Mouse (Mus musculus) forebrain, embryonic 10.5 days (tissue): ENCODE data around the gene Unc80. TPM values are rescaled to one million over a fixed set of nuclear protein-coding genes. Genes with fewer than 3 reads are reported as not detected.

Source experiments
- DNase-seq: peaks from one replicate; pipeline ENCODE4 v3.0.0-alpha.2; 2017; ENCODE audit warnings: low spot score; ENCODE audit errors: extremely low spot score
- H3K27ac ChIP-seq: fragments of 300-500 bp; sonication (generic); 2 replicates; pipeline ENCODE4 v1.5.1; 2016; ENCODE audit warnings: mild to moderate bottlenecking
- H3K27me3 ChIP-seq: fragments of 300-500 bp; sonication (generic); 2 replicates; pipeline ENCODE4 v1.6.1; 2016; ENCODE audit warnings: mild to moderate bottlenecking; ENCODE audit not compliant: poor library complexity, severe bottlenecking
- H3K36me3 ChIP-seq: fragments of 300-500 bp; sonication (generic); replicated peaks from 2 replicates; pipeline ENCODE4 v1.6.1; 2016; ENCODE audit warnings: mild to moderate bottlenecking, moderate library complexity
- H3K4me1 ChIP-seq: fragments of 300-500 bp; sonication (generic); 2 replicates; pipeline ENCODE4 v1.6.1; 2016
- H3K4me3 ChIP-seq: fragments of 300-500 bp; sonication (generic); 2 replicates; pipeline ENCODE4 v1.5.1; 2016; ENCODE audit warnings: mild to moderate bottlenecking, moderate library complexity
- H3K9me3 ChIP-seq: fragments of 300-500 bp; sonication (generic); 2 replicates; pipeline ENCODE4 v1.6.1; 2016; ENCODE audit warnings: mild to moderate bottlenecking, moderate library complexity
- WGBS: fragments of 180-500 bp; shearing (Covaris S2); methylation state at CpG from one replicate; pipeline ENCODE4 v1.1.7; 2016; 5-methylcytosine and 5-hydroxymethylcytosine counted together
- polyA plus RNA-seq: library from polyadenylated mRNA; unstranded; fragments of >200 nt; fragmentation: Nextera tagmentation; extraction: Ambion mirVana; gene quantifications from 2 replicates; pipeline ENCODE4 v1.2.1, GENCODE M21; 2016

Gene Unc80
- polyA plus RNA-seq, 1 experiment from 2014 or later, result 0.42 TPM

DNA sequence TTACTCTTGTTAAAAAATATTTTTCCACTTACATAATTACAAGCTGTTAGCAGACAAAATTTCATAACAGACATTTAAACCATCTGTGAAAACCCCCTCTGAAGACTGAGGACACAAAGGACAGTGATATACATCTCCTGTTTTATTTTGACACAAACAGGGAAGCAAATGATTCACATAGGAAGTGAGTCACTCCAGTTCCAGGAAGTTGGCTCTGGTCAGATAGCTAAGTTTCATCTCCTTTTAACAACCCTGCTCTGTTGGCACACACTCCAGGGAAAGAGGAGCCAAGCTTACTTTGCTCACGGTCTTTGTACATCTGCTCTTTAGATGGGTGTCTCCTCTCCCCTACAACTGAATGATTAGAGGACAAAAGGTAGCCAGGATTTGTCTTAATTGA, 181.8 kb downstream of the Unc80 start:
- WGBS, result 62% methylated on average over 1 of the region's 1 CpGs

DNA sequence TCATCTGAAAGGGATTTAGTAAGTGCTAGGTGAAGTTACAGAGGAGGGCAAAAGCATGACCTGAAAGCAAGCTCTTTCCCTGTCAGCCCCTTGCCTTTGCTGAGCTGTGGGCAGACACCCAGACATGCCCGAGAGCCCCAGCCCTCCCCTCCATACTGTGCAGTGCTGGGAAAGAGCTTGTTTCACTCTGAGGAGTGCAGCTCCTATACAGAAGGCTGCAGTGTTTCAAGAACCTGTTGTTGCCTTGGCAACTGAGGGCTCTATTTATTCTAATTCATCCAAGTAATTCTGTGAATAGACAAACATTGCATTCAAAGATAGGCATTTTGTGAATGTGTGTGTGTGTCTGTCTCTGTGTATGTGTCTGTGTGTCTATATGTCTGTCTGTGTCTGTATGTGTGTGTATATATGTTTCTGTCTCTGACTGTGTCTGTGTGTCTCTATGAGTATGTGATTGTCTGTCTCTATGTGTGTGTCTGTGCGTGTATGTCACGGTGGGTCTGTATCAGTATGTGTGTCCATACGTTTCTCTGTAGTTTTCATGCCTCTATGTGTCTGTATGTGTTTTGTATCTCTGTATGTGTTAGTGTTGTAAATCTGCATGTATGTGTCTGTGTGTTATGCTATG, 187.1 kb downstream of the Unc80 start:
- no peaks in the 10 kb centered on the region for H3K27me3 ChIP-seq
- H3K27ac ChIP-seq, result peak overlapping the region; percentile 57
- 62% methylated on average over 4 of the region's 4 CpGs for WGBS
- H3K36me3 ChIP-seq, result no peaks in the 10 kb centered on the region
- H3K4me3 ChIP-seq, result no peak overlapping the region
- peak; percentile 24 for DNase-seq
- no peaks in the 10 kb centered on the region for H3K9me3 ChIP-seq
- peaks cover 16% of the 10 kb centered on the region for H3K4me1 ChIP-seq

More for the DNA sequence above, 181.8 kb downstream of the Unc80 start:
- Histone ChIP-seq H3K9me3 (no peaks in the 10 kb centered on the region), H3K4me3 (no peak overlapping the region), H3K27ac (no peak overlapping the region), H3K36me3 (no peaks in the 10 kb centered on the region), H3K4me1 (peaks cover 11% of the 10 kb centered on the region), H3K27me3 (no peaks in the 10 kb centered on the region)
- no peak for DNase-seq

DNA sequence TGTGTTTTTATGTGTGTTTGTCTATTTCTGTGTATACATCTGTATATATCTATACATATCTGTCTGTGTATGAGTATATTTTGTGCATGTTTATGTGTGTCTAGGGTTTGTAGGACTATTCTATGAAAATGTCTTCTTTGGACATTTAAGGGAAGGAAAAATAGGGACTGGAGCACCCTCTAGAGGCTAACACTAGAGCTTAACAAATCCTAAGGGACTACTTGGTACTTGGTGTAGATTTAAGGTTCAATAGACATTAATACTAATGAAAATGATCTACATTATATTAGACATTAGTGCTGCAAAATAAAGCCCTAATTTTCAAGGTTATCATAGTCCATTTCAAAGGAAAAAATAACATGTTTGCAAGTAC, 187.6 kb downstream of the Unc80 start:
- H3K4me1 ChIP-seq, result peaks cover 16% of the 10 kb centered on the region
- H3K36me3 ChIP-seq, result no peaks in the 10 kb centered on the region
- 0 out of 2 replicates have a peak overlapping the region, but pooled peaks have one; percentile 32 for H3K27ac ChIP-seq
- DNase-seq, result no peak
- H3K27me3 ChIP-seq, result no peaks in the 10 kb centered on the region
- H3K4me3 ChIP-seq, result no peak overlapping the region
- no peaks in the 10 kb centered on the region for H3K9me3 ChIP-seq

DNA sequence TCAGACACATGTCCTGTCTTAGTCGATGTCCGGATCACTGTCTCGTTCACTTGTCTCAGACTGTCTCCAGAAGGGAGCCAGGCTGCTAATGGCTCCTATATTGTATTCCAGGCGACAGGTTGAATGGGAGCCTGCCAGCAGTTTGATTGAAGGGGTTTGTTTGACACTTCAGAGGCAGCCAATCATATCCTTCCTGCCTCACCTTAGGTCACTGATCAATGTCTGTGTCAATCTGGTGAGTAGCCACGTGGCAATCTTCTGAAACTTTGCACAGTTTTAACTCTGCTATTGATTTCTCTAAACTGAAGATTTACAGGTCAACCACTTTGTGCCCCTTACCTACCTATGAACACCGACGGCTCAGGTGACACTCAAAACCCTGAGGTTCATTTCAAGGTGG, 203.3 kb downstream of the Unc80 start:
- Histone ChIP-seq H3K36me3 (no peaks in the 10 kb centered on the region), H3K4me1 (no peaks in the 10 kb centered on the region), H3K27ac (no peak overlapping the region), H3K4me3 (no peak overlapping the region), H3K9me3 (no peaks in the 10 kb centered on the region), H3K27me3 (no peaks in the 10 kb centered on the region)
- no peak for DNase-seq
- WGBS, result 73% methylated on average over 7 of the region's 7 CpGs

DNA sequence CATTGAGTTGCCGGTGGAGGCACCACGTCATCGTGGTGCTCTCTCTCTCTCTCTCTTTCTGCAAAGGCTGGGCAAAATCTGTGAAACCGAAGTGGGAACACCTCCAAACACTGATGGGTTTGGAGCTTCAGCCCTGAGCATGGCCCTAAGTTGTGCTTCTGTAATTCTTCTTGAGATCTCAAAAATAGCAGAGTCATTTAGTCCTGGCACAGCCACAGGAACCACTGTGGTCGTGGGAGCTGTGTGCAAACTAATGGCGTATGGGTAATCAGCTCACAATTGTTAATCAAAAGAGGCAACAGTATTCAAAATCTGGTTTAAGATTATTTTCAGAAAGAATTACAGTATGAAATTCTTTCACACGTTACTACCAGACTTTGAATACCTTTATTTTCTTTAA, 204.6 kb downstream of the Unc80 start:
- Histone ChIP-seq H3K4me1 (peaks cover 1% of the 10 kb centered on the region; the same call in 1 of the 2 replicates), H3K9me3 (no peaks in the 10 kb centered on the region)
- WGBS, result 86% methylated on average over 7 of the region's 7 CpGs

DNA sequence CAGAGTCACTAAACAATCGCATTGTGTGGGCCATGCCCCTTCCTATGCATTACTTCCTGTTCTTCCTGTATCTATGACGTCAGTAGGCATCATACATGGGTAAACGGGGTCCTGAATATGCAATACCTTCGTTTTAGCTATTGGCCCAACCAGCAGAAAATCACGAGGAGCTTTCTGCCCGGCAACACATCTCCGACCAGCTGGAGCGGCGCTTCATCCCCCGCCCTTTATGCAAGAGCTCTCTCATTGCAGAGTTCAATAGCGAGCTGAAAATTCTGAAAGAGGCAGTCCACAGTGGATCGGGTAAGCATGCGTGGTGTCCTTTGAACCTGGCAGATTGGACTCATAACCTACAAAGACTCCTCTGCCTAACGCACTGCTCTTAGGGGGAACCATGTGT, 209.8 kb downstream of the Unc80 start:
- H3K27ac ChIP-seq, result no peak overlapping the region
- peaks cover 5% of the 10 kb centered on the region; the same call in 1 of the 2 replicates for H3K4me1 ChIP-seq
- no peaks in the 10 kb centered on the region for H3K36me3 ChIP-seq
- DNase-seq, result no peak
- no peak overlapping the region for H3K4me3 ChIP-seq
- H3K27me3 ChIP-seq, result no peaks in the 10 kb centered on the region
- WGBS, result 78% methylated on average over 14 of the region's 14 CpGs
- no peaks in the 10 kb centered on the region for H3K9me3 ChIP-seq

More for the DNA sequence above, 204.6 kb downstream of the Unc80 start:
- no peak for DNase-seq
- Histone ChIP-seq H3K27ac (no peak overlapping the region), H3K4me3 (no peak overlapping the region), H3K36me3 (no peaks in the 10 kb centered on the region), H3K27me3 (no peaks in the 10 kb centered on the region)

DNA sequence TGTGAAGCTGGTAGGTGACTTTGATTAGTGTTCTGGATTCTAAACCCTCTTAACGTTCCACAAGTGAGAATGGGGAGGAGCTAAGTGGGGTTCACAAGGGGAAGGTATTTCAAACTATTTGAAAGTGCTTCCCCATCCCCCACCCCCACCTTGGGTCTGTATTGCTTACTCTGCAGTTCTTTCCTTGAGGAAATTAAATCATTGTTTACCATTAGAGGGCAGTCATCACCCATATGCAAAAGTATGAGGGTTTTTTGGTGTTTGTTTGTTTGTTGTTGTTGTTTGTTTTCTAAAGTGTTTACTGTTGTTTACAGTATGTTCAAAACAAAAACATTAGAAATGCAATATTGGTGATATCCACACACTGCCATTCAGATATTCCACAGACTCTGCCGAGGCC, 210.5 kb downstream of the Unc80 start:
- Histone ChIP-seq H3K27ac (no peak overlapping the region), H3K4me1 (peaks cover 5% of the 10 kb centered on the region; the same call in 1 of the 2 replicates), H3K36me3 (no peaks in the 10 kb centered on the region), H3K27me3 (no peaks in the 10 kb centered on the region), H3K4me3 (no peak overlapping the region), H3K9me3 (no peaks in the 10 kb centered on the region)
- WGBS, result 54% methylated on average over 2 of the region's 2 CpGs
- DNase-seq, result no peak

DNA sequence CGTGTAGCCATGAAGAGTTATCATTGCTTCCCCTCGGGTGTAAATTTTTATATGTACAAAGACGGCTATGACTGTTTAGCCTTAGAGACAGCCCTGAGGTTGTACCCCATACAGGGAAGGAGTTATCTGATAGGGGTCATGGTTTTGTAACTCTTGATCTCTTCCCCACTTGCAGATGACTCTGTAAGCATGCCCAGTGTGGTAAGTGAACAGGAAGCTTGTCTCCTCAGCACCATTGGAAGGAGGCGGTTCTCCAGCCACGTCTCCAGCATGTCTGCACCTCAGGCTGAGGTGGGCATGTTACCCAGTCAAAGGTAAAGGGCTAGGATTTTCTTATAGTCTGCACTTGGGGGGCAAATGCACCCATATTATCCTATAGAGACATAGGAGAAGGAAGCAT, 214.8 kb downstream of the Unc80 start:
- no peak for DNase-seq
- H3K27me3 ChIP-seq, result no peaks in the 10 kb centered on the region
- 89% methylated on average over 5 of the region's 5 CpGs for WGBS
- H3K27ac ChIP-seq, result no peak overlapping the region
- H3K9me3 ChIP-seq, result no peaks in the 10 kb centered on the region
- H3K36me3 ChIP-seq, result no peaks in the 10 kb centered on the region
- no peak overlapping the region for H3K4me3 ChIP-seq
- H3K4me1 ChIP-seq, result peaks cover 8% of the 10 kb centered on the region; the same call in 1 of the 2 replicates

DNA sequence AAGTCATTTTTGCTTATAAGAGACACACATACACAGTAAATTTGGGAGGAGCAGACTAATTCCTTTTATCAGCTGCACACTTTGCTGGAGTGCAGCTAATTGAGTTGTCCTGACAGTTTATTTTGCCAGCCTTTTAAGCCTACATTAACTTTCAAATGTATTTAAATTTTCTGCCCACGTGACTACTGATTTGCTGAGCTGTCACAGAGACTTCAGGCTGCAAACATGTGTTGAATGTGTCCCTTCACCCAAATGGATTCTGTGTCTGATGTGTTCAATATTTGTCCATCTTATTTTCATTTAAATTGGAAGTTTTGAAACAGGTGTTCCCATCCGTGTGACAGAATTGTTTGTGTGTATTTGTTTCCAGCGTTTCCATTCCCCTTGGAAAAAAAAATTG, 223.6 kb downstream of the Unc80 start:
- no peak for DNase-seq
- H3K9me3 ChIP-seq, result no peaks in the 10 kb centered on the region
- no peak overlapping the region for H3K4me3 ChIP-seq
- H3K36me3 ChIP-seq, result no peaks in the 10 kb centered on the region
- no peak overlapping the region for H3K27ac ChIP-seq
- 86% methylated on average over 3 of the region's 3 CpGs for WGBS
- H3K4me1 ChIP-seq, result peaks cover 10% of the 10 kb centered on the region
- no peaks in the 10 kb centered on the region for H3K27me3 ChIP-seq

DNA sequence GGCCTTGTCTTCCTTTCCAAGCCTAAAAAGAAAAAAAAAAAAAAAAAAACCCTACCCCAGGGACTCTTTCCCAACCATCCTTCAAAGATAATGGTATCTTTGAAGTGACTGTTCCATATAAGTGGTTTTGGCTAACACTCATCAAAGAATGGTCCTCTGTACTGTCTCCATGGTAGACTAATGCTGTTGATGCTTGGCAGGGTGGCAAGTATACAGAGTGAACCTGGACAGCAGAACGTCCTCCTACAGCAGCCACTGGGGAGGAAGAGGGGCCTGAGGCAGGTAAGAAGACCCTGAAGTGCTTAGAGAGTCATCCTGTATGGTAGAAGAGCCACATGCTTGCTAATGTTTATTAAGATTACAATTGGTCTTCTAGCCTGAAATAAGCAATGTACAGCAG, 224.1 kb downstream of the Unc80 start:
- Histone ChIP-seq H3K9me3 (no peaks in the 10 kb centered on the region), H3K27me3 (no peaks in the 10 kb centered on the region), H3K4me3 (no peak overlapping the region), H3K36me3 (no peaks in the 10 kb centered on the region), H3K4me1 (peaks cover 5% of the 10 kb centered on the region), H3K27ac (no peak overlapping the region)
- 54% methylated on average over 1 of the region's 1 CpGs for WGBS
- no peak for DNase-seq

DNA sequence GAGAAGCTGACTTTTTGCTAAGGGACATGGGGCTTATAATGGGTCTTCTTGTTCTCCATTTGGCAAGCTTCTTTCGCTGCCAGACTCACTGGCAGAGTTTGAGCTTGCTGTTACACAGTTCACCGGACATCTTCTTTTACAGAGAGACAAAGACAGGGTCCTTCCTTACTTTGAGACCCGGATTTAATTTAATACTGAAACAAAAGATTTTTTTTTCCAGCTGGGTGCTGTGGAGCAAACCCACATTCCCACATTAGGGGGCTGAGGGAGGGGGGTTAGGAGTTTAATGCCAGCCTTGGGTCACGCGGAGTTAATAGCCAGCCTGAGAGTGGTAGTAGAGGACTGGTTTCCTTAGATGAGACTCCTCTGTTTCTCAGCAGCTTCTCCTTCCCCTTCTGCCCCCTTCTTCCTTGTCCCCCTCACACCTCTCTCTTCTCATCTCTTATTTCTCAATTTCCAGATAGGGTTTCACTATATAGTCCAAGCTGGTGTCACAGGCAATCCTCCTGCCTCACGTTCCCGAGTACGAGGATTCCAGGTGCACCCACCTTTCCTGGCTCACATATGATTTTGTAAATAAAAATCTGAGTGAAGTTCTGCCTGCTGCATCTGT, 224.7 kb downstream of the Unc80 start:
- WGBS, result 67% methylated on average over 8 of the region's 8 CpGs
- H3K27ac ChIP-seq, result no peak overlapping the region
- H3K27me3 ChIP-seq, result no peaks in the 10 kb centered on the region
- H3K4me1 ChIP-seq, result peaks cover 5% of the 10 kb centered on the region
- no peaks in the 10 kb centered on the region for H3K9me3 ChIP-seq
- H3K36me3 ChIP-seq, result no peaks in the 10 kb centered on the region
- H3K4me3 ChIP-seq, result no peak overlapping the region
- no peak for DNase-seq

DNA sequence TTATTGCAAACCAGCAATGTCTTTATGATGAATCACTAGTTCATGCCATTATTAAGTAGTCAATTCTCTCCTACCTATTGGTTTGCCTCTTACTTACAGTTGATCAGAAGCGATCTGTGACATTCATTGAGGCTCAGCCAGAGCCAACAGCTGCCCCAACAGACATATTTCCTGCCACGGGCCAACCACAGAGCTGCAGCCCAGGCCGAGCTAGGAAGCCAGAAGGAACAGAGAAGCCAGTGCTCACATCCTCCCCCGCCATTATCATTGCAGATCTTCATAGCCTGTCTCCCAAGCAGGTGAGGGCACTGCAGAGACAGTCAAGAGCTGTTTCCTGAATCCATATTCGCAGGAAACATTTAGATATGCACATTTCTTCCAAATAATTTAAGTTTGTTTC, 226.1 kb downstream of the Unc80 start:
- no peak for DNase-seq
- H3K4me3 ChIP-seq, result no peak overlapping the region
- WGBS, result 89% methylated on average over 5 of the region's 5 CpGs
- H3K4me1 ChIP-seq, result peaks cover 5% of the 10 kb centered on the region
- no peak overlapping the region for H3K27ac ChIP-seq
- no peaks in the 10 kb centered on the region for H3K27me3 ChIP-seq
- H3K9me3 ChIP-seq, result no peaks in the 10 kb centered on the region
- H3K36me3 ChIP-seq, result no peaks in the 10 kb centered on the region

DNA sequence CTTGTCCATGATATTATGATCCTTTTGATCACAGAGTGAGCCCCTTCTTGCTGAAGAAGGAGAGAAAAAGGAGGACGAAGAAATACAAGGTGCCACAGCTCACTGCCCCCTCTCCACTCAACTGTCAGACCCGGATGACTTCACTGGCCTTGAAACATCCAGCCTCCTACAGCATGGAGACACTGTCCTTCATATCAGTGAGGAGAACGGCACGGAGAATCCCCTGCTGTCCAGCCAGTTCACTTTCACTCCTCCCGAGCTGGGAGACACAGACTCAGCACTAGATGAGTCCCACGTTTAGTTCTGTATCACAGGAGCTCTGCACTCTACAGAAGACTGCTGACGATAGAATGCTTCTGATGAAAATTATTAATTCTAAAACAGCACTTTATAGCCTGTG, 227.1 kb downstream of the Unc80 start:
- no peaks in the 10 kb centered on the region for H3K27me3 ChIP-seq
- no peak for DNase-seq
- H3K9me3 ChIP-seq, result no peaks in the 10 kb centered on the region
- WGBS, result 75% methylated on average over 7 of the region's 7 CpGs
- H3K4me1 ChIP-seq, result peaks cover 5% of the 10 kb centered on the region
- H3K36me3 ChIP-seq, result no peaks in the 10 kb centered on the region
- no peak overlapping the region for H3K27ac ChIP-seq
- no peak overlapping the region for H3K4me3 ChIP-seq
